Mouse (Mus musculus) CH12.LX (cell line): ENCODE results near the gene Erfe. TPM values are rescaled to one million over a fixed set of nuclear protein-coding genes. Genes with fewer than 3 reads are reported as not detected.

Experiments
- DNase-seq: peaks from one replicate; pipeline ENCODE4 v3.0.0-alpha.2; 2013; ENCODE audit errors: extremely low read depth
- H3K27ac ChIP-seq: 2 replicates; pipeline ENCODE4 v1.5.1; 2012; ENCODE audit warnings: low read depth, mild to moderate bottlenecking, control low read depth, moderate library complexity; ENCODE audit not compliant: insufficient read depth
- H3K27me3 ChIP-seq: replicated peaks from 2 replicates; pipeline ENCODE3; 2012; ENCODE audit warnings: inconsistent platforms
- H3K36me3 ChIP-seq, 2 experiments: replicated peaks in 1 of 2; 2 replicates each; pipeline versions ENCODE3 to v1.6.1; 2012; ENCODE audit warnings: inconsistent platforms in 1 of 2, low read length in 1 of 2, mild to moderate bottlenecking in 1 of 2, mixed read lengths in 1 of 2, moderate library complexity in 1 of 2; ENCODE audit not compliant: control insufficient read depth in 1 of 2, insufficient read depth in 1 of 2
- H3K4me1 ChIP-seq, 2 experiments: 2 replicates each; pipeline ENCODE4 v1.6.1; 2012; ENCODE audit warnings: inconsistent platforms in 1 of 2, moderate library complexity in 1 of 2; ENCODE audit not compliant: insufficient read depth in 2 of 2, control insufficient read depth in 1 of 2
- H3K4me2 ChIP-seq: 2 replicates; pipeline ENCODE4 v1.6.1; 2012; ENCODE audit warnings: low read depth, mild to moderate bottlenecking, control low read depth; ENCODE audit not compliant: poor library complexity, insufficient read depth, severe bottlenecking
- H3K4me3 ChIP-seq, 3 experiments: fragments of 150-350 bp in 1 of 3; sonication (generic) in 1 of 3; replicated peaks in 1 of 3; 2 replicates each; pipeline versions ENCODE3 to v1.5.1; 2011 to 2012; ENCODE audit warnings: low read depth in 2 of 3, low read length in 2 of 3, mild to moderate bottlenecking in 2 of 3, moderate library complexity in 2 of 3, control low read depth in 1 of 3, improper control_type of control experiment in 1 of 3, inconsistent platforms in 1 of 3, mixed read lengths in 1 of 3; ENCODE audit not compliant: poor library complexity in 1 of 3
- H3K79me2 ChIP-seq: replicated peaks from 2 replicates; pipeline ENCODE4 v1.6.1; 2012; ENCODE audit warnings: mild to moderate bottlenecking, moderate library complexity; ENCODE audit not compliant: control insufficient read depth, poor library complexity, insufficient read depth, severe bottlenecking; ENCODE audit errors: extremely low read depth
- H3K9ac ChIP-seq: 2 replicates; pipeline ENCODE4 v1.6.1; 2012; ENCODE audit warnings: low read depth, mild to moderate bottlenecking, control low read depth, moderate library complexity; ENCODE audit not compliant: insufficient read depth
- H3K9me3 ChIP-seq: replicated peaks from 2 replicates; pipeline ENCODE3; 2012; ENCODE audit warnings: low read length, inconsistent platforms, mixed read lengths
- BHLHE40 ChIP-seq: IDR thresholded peaks from 2 replicates; pipeline ENCODE4 v1.6.1; 2011; ENCODE audit warnings: mild to moderate bottlenecking, low read depth, low read length, improper control_type of control experiment
- CHD2 ChIP-seq: IDR thresholded peaks from 2 replicates; pipeline ENCODE4 v1.6.1; 2011; ENCODE audit warnings: low read length, improper control_type of control experiment
- E2F4 ChIP-seq: IDR thresholded peaks from 2 replicates; pipeline ENCODE4 v1.6.1; 2011; ENCODE audit warnings: low read depth, low read length, improper control_type of control experiment; ENCODE audit not compliant: insufficient replicate concordance
- ETS1 ChIP-seq: conservative IDR thresholded peaks from 2 replicates; pipeline ENCODE4 v1.6.1; 2012; ENCODE audit warnings: low read depth, mild to moderate bottlenecking, inconsistent platforms, low read length, improper control_type of control experiment, moderate library complexity
- GABPA ChIP-seq: IDR thresholded peaks from 2 replicates; pipeline ENCODE4 v1.6.1; 2012; ENCODE audit warnings: low read depth, low read length, improper control_type of control experiment, inconsistent platforms; ENCODE audit not compliant: insufficient replicate concordance
- HCFC1 ChIP-seq: IDR thresholded peaks from 2 replicates; pipeline ENCODE4 v1.6.1; 2012; ENCODE audit warnings: low read depth, mild to moderate bottlenecking, inconsistent platforms, low read length, improper control_type of control experiment
- IRF4 ChIP-seq: IDR thresholded peaks from 2 replicates; pipeline ENCODE4 v1.6.1; 2014; ENCODE audit warnings: low read depth, mild to moderate bottlenecking, inconsistent platforms, low read length, improper control_type of control experiment
- JUND ChIP-seq: conservative IDR thresholded peaks from 2 replicates; pipeline ENCODE4 v1.6.1; 2011; ENCODE audit warnings: low read depth, low read length, improper control_type of control experiment
- MXI1 ChIP-seq: IDR thresholded peaks from 2 replicates; pipeline ENCODE4 v1.6.1; 2011; ENCODE audit warnings: mild to moderate bottlenecking, low read depth, low read length, improper control_type of control experiment
- MYC ChIP-seq: IDR thresholded peaks from 2 replicates; pipeline ENCODE4 v1.6.1; 2011; ENCODE audit warnings: low read depth, mild to moderate bottlenecking, improper control_type of control experiment, low read length
- PAX5 ChIP-seq: IDR thresholded peaks from 2 replicates; pipeline ENCODE4 v1.6.1; 2012; ENCODE audit warnings: low read length, inconsistent platforms, mixed read lengths
- POLR2A ChIP-seq: IDR thresholded peaks from 2 replicates; pipeline ENCODE4 v1.6.1; 2011; ENCODE audit warnings: low read depth, mild to moderate bottlenecking, improper control_type of control experiment, low read length
- POLR2AphosphoS2 ChIP-seq: IDR thresholded peaks from 2 replicates; pipeline ENCODE4 v1.6.1; 2011; ENCODE audit warnings: low read depth, low read length, improper control_type of control experiment
- RCOR1 ChIP-seq: conservative IDR thresholded peaks from 2 replicates; pipeline ENCODE4 v1.6.1; 2012; ENCODE audit warnings: low read depth, mild to moderate bottlenecking, inconsistent platforms, low read length, improper control_type of control experiment
- SIN3A ChIP-seq: IDR thresholded peaks from 2 replicates; pipeline ENCODE4 v1.6.1; 2012; ENCODE audit warnings: low read length, improper control_type of control experiment, inconsistent platforms
- TBP ChIP-seq: conservative IDR thresholded peaks from 2 replicates; pipeline ENCODE4 v1.6.1; 2011; ENCODE audit warnings: low read depth, low read length, improper control_type of control experiment
- TCF12 ChIP-seq: IDR thresholded peaks from 2 replicates; pipeline ENCODE4 v1.6.1; 2014; ENCODE audit warnings: low read depth, mild to moderate bottlenecking, inconsistent platforms, low read length, improper control_type of control experiment
- UBTF ChIP-seq: IDR thresholded peaks from 2 replicates; pipeline ENCODE4 v1.6.1; 2012; ENCODE audit warnings: low read depth, mild to moderate bottlenecking, inconsistent platforms, low read length, improper control_type of control experiment, moderate library complexity
- USF1 ChIP-seq: IDR thresholded peaks from 2 replicates; pipeline ENCODE4 v1.6.1; 2014; ENCODE audit warnings: low read depth, mild to moderate bottlenecking, inconsistent platforms, low read length, improper control_type of control experiment
- ZKSCAN1 ChIP-seq: IDR thresholded peaks from 2 replicates; pipeline ENCODE4 v1.6.1; 2012; ENCODE audit warnings: low read depth, inconsistent platforms, low read length, improper control_type of control experiment, borderline replicate concordance
- ZNF384 ChIP-seq: IDR thresholded peaks from 2 replicates; pipeline ENCODE4 v1.6.1; 2012; ENCODE audit warnings: low read depth, low read length, improper control_type of control experiment, inconsistent platforms
- dilution Hi-C: fragments of 300-500 bp; cut with MboI; formaldehyde crosslinking; loops from 2 replicates; pipeline ENCODE4 v1.14.3; 2020; ENCODE audit warnings: low sequenced_read_pairs; ENCODE audit not compliant: extremely low pct_unique_long_range_greater_than_20kb, extremely low pct_ligation_motif_present
- in situ Hi-C: fragments of 300-500 bp; cut with MboI; formaldehyde crosslinking; loops from 3 replicates; pipeline ENCODE4 v1.14.3; 2019; ENCODE audit warnings: low sequenced_read_pairs, low pct_ligation_motif_present, low pct_unique_long_range_greater_than_20kb, mixed read lengths
- polyA plus RNA-seq: library from polyadenylated mRNA; unstranded; fragments of >175 nt; gene quantifications from 2 replicates; pipeline ENCODE4 v1.2.1, GENCODE M21; 2012; ENCODE audit warnings: low read depth; ENCODE audit not compliant: insufficient read length
- total RNA-seq, 2 experiments: library from RNA; depleted of rRNA; stranded (reverse); fragments of 300-350 nt in 1 of 2; fragments of >200 nt in 1 of 2; gene quantifications; 2 replicates each; pipeline ENCODE4 v1.2.3; 2012 to 2014

Gene Erfe
- total and polyA plus RNA-seq, 3 experiments = 2.2 to 8.4 (median 2.3) TPM

GRCm38 (mm10) chr1:91337355-91337754, 28.9 kb upstream of the Erfe start:
- in situ Hi-C loops = no loop called here
- no peak for TF ChIP-seq IRF4
- no peak for TF ChIP-seq ZNF384
- TF ChIP-seq BHLHE40 = no peak
- no peaks in the 10 kb centered on the region for H3K9me3 ChIP-seq
- H3K79me2 ChIP-seq = no peaks in the 10 kb centered on the region
- H3K9ac ChIP-seq = no peak overlapping the region
- H3K27ac ChIP-seq = no peak overlapping the region
- no peak overlapping the region for H3K4me2 ChIP-seq
- H3K4me3 ChIP-seq = no peak overlapping the region
- dilution Hi-C loops = no loop called here
- H3K27me3 ChIP-seq = no peaks in the 10 kb centered on the region
- peaks cover 12 to 44% of the 10 kb centered on the region in 2 experiments for H3K4me1 ChIP-seq
- no peak for DNase-seq
- H3K36me3 ChIP-seq = peaks cover 26 to 86% of the 10 kb centered on the region in 2 experiments

GRCm38 (mm10) chr1:91344001-91344400, 22.2 kb upstream of the Erfe start:
- Histone ChIP-seq H3K4me2 (no peak overlapping the region), H3K27ac (no peak overlapping the region), H3K27me3 (no peaks in the 10 kb centered on the region), H3K4me1 (peaks cover 16 to 36% of the 10 kb centered on the region in 2 experiments), H3K36me3 (peaks cover 15 to 71% of the 10 kb centered on the region in 2 experiments), H3K4me3 (no peak overlapping the region), H3K9me3 (no peaks in the 10 kb centered on the region), H3K9ac (no peak overlapping the region), H3K79me2 (no peaks in the 10 kb centered on the region)
- dilution Hi-C loops (no loop called here), in situ Hi-C loops (no loop called here)
- DNase-seq = no peak
- no peak for TF ChIP-seq ETS1
- TF ChIP-seq MXI1 = no peak
- TF ChIP-seq USF1 = no peak
- no peak for TF ChIP-seq TBP
- TF ChIP-seq POLR2AphosphoS2 = no peak
- no peak for TF ChIP-seq TCF12
- no peak for TF ChIP-seq ZKSCAN1
- no peak for TF ChIP-seq IRF4
- TF ChIP-seq UBTF = no peak
- no peak for TF ChIP-seq HCFC1
- no peak for TF ChIP-seq ZNF384
- TF ChIP-seq JUND = no peak
- no peak for TF ChIP-seq SIN3A
- TF ChIP-seq GABPA = no peak
- no peak for TF ChIP-seq POLR2A
- TF ChIP-seq PAX5 = no peak
- no peak for TF ChIP-seq E2F4
- TF ChIP-seq MYC = no peak
- TF ChIP-seq CHD2 = no peak
- TF ChIP-seq RCOR1 = no peak
